Mouse (Mus musculus) inflammation-experienced regulatory T-cells, adult 6 months (primary cell): Measurements from ENCODE around the gene Rabl6. TPM values are rescaled to one million over a fixed set of nuclear protein-coding genes. Genes with fewer than 3 reads are reported as not detected.
"Not testable (repeated sequence)": the region's sequence is repeated elsewhere in the genome, so short reads cannot be mapped to it uniquely, and the experiment has no call there.

ENCODE experiments used
- ATAC-seq: one replicate; pipeline ENCODE4 v1.8.0; 2017
- polyA plus RNA-seq, 3 experiments: library from polyadenylated mRNA; unstranded; fragments of 100-300 nt; shearing (Covaris generic); gene quantifications; one replicate each; pipeline ENCODE4 v1.2.1; 2017

The Rabl6 gene
- polyA plus RNA-seq, 3 experiments from 2014 or later = 14.0 to 28.3 (median 18.0) TPM

- peak; percentile 95 for ATAC-seq
These were observed 33.5 kb downstream of the Rabl6 start, which contains the start of the genes Mamdc4 and Phpt1 for GRCm38 (mm10) chr2:25574579-25575431. Mamdc4 (minus strand) TSS chr2:25574845. Phpt1 (minus strand) TSS chr2:25575224.

- no peak for ATAC-seq
These were observed 34.2 kb downstream of the Rabl6 start for GRCm38 (mm10) chr2:25574136-25574535.

- no peak for ATAC-seq
These were observed 35.3 kb downstream of the Rabl6 start for GRCm38 (mm10) chr2:25573068-25573467.

- no peak for ATAC-seq
These were observed 37.1 kb downstream of the Rabl6 start for GRCm38 (mm10) chr2:25571221-25571620.

- ATAC-seq = no peak
These were observed 39.0 kb downstream of the Rabl6 start for GRCm38 (mm10) chr2:25569323-25569722.

GRCm38 (mm10) chr2:25568473-25569019 lies 39.8 kb downstream of the Rabl6 start:
- ATAC-seq = no peak

GRCm38 (mm10) chr2:25566558-25566957 lies 41.8 kb downstream of the Rabl6 start:
- ATAC-seq = no peak

- ATAC-seq = no peak
These were observed 42.6 kb downstream of the Rabl6 start for GRCm38 (mm10) chr2:25565741-25566140.

- no peak for ATAC-seq
These were observed 46.4 kb downstream of the Rabl6 start for GRCm38 (mm10) chr2:25561946-25562345.

- no peak for ATAC-seq
These were observed 47.8 kb downstream of the Rabl6 start for GRCm38 (mm10) chr2:25560551-25560950.

- no peak for ATAC-seq
These were observed 49.5 kb downstream of the Rabl6 start for GRCm38 (mm10) chr2:25558774-25559173.

GRCm38 (mm10) chr2:25557964-25558360 lies 50.4 kb downstream of the Rabl6 start:
- peak; percentile 38 for ATAC-seq

GRCm38 (mm10) chr2:25557221-25557963 lies 50.9 kb downstream of the Rabl6 start, which contains the start of gene Edf1:
Edf1 (plus strand) TSS chr2:25557847.
- ATAC-seq = peak; percentile 99

- ATAC-seq = no peak
These were observed 52.0 kb downstream of the Rabl6 start for GRCm38 (mm10) chr2:25556296-25556695.

- not testable (repeated sequence) for ATAC-seq
These were observed 52.8 kb downstream of the Rabl6 start for GRCm38 (mm10) chr2:25555479-25555878.

- ATAC-seq = not testable (repeated sequence)
These were observed 55.0 kb downstream of the Rabl6 start for GRCm38 (mm10) chr2:25553171-25553786.

- ATAC-seq = no peak
These were observed 57.1 kb downstream of the Rabl6 start for GRCm38 (mm10) chr2:25551186-25551585.

GRCm38 (mm10) chr2:25549021-25549991 lies 59.0 kb downstream of the Rabl6 start:
- peak; percentile 73 for ATAC-seq

- ATAC-seq = peak; percentile 85
These were observed 61.4 kb downstream of the Rabl6 start, which contains the start of gene Traf2 for GRCm38 (mm10) chr2:25546811-25547491. Traf2 (minus strand) TSS chr2:25546940.

- ATAC-seq = peak; percentile 17
These were observed 62.1 kb downstream of the Rabl6 start for GRCm38 (mm10) chr2:25545996-25546810.
